Mouse (Mus musculus) frontal cortex, postnatal 14 days (tissue): ENCODE measurements around the gene Olfr705.
"Not testable (repeated sequence)": the region's sequence is repeated elsewhere in the genome, so short reads cannot be mapped to it uniquely, and the experiment has no call there.

Source experiments
- DNase-seq, 2 experiments: peaks; one replicate each; pipeline ENCODE4 v3.0.0; 2022; ENCODE audit warnings: low spot score in 2 of 2

Gene Olfr705

DNA sequence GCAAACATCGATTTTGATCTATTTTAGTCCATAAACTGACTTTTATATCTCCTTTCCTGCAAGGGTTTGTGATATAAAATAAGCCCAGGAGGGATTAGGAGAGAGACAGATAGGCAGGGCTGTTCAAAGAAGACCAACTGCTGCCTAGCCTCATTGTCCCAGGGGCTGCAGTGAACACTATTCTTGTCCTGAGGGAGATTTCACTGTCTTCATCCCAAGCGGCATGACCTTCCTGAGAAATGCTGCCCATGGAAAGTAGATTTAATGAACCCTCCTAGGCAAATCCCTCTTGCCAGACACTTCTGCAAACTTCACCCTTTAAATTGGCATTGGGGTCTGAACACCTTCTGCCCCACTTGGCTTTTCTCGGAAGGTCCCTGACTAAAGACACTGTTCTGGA, at the start of gene Olfr705:
Gene Olfr705 (minus strand): TSS at position 101 of the 400 bp plus-strand sequence.
- DNase-seq = no peak

DNA sequence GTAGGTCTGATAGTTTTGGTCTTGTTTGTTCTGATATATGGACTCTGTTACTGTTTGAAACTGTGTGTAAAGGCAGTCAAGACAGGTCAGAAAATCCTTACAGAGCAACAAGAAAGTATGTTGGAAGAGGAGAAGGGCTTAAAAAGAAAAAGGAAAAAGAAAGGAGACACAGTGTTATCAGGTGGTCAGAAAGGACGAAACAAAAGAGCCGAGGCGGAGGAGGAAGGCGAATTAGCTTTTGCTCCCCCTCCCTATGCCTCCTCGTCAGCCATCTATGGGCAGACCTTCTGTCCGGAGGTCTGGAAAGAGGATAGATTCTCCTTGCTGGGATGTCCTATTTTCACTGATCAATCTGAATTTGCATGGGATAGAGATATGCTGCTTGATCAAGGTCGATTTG, 44.3 kb upstream of the Olfr705 start:
- not testable (repeated sequence) for DNase-seq

DNA sequence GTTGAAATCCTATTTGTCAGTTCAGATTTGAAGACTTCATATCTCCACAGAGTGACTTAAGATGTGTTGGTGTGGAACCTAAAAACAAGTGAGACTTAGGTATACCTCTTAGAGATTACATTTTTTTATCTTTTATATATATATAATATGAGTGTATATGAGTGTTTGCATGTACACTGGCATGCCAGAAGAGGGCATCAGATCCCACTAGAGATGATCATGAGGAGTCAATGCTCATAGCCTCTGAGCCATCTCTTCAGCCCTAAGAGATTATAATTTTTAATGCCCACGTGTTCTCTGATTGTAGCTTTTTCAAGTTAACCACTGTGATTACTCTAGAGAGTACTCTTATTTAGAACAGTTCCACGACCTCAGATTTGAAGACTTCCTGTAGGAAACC, 31.0 kb upstream of the Olfr705 start, which contains the start of gene Olfr1532-ps1:
Gene Olfr1532-ps1 (plus strand): TSS at position 326 of the 400 bp plus-strand sequence.
- no peak for DNase-seq

DNA sequence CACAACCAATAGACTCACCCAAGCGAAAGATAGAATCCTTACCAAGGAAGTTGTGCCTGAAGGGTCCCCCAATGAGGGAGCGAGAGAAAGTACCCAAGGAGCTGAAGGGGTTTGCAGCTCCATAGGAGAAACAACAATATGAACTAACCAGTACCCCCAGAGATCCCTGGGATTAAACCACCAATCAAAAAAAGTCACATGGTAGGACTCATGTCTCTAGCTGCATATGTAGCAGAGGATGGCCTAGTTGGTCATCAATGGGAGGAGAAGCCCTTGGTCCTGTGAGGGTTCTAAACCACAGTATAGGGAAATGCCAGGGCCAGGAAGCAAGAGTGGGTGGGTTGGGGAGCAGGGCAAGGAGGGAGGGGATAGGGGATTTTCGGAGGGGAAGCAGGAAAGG, 24.4 kb upstream of the Olfr705 start, which contains the start of gene Olfr707:
Gene Olfr707 (minus strand): TSS at position 101 of the 400 bp plus-strand sequence.
- DNase-seq = not testable (repeated sequence)

DNA sequence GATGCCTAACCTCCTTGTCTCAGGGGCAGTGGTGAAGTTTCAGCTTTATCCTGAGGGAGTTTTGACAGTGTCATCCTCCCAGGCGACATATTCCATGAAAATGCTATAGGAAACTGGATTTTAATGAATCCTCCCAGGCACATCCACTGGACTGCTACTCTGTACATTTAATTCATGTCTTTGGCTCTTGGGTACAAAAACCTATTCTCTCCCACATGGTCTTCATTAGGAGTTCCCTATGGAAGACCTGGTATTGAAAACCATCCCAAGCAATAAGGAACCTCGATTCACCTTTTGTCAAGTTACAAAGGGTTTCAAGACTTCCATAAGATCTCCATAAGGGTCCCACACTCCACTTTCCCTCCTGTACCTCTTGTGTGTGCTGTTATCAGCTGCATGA, 11.4 kb upstream of the Olfr705 start, which contains the start of gene Olfr706:
Gene Olfr706 (minus strand): TSS at position 101 of the 400 bp plus-strand sequence.
- DNase-seq = no peak

DNA sequence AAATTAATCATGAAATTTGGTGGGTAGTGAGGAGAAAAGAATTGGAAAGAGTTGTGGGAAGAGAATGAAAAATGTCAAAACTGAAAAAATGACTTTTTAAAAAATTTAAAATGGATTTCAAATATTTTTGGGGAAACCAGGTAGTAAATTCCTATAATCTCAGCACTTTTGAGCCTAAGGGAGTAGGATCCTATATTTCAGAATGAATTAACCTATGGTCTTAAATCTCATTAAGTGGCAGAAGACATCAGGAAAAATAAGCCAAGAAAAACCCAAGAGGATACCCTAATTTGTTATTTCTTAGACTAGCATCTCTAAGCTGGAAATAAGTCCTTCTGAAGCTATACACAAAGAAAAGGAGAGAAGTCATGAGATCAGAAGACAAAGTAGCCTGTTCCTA, 13.8 kb downstream of the Olfr705 start, which contains the start of gene Olfr704:
Gene Olfr704 (plus strand): TSS at position 301 of the 400 bp plus-strand sequence.
- no peak for DNase-seq

DNA sequence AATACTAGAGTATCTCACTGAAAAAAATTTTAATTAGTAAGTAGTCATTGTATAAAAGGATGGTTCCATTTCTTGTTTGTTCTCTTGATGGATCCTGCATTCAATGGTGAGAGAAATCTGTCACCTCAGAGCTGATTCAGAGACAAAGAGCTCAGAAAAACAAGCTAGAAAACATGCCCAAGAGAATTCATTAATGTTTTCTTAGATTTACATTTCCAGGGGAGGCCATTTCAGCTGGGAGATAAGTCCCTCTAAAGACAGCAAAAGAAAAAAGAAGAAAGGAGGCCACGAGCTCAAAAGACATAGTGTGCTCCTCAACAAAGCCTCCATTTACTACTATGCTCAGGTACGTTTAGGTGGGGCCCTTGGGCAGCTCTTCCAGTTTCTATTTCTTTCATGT, 33.6 kb downstream of the Olfr705 start, which contains the start of gene Olfr703:
Gene Olfr703 (plus strand): TSS at position 301 of the 400 bp plus-strand sequence.
- DNase-seq = no peak

DNA sequence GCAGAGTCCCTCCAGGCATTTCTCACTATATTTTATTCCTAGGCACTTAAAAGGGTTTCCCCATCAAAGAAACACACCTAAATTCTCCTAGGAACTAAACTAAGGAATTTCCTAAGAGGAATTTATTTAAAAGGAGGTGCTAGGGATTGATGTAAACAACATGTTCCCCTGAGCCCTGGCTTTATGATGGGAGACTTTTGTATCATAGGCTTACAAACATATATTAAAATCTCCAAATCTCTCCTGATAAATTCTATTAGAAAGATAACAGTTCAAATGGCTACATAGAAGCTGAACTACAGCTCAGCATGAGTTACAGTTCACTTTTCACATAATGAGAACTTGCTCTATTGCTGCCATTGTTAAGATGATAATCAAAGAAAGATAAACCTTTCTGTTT, 42.9 kb downstream of the Olfr705 start, which contains the start of gene Olfr702:
Gene Olfr702 (minus strand): TSS at position 101 of the 400 bp plus-strand sequence.
- DNase-seq = no peak
